Mouse (Mus musculus) colon, adult 2 months (tissue): ENCODE measurements around the gene Srek1ip1. TPM values are rescaled to one million over a fixed set of nuclear protein-coding genes. Genes with fewer than 3 reads are reported as not detected.

ENCODE experiments used
- polyA plus RNA-seq: library from polyadenylated mRNA; depleted of rRNA; stranded (reverse); fragments of >200 nt; gene quantifications from 2 replicates; pipeline ENCODE4 v1.2.3, GENCODE M21; 2012; rRNA removed

The Srek1ip1 gene
- 5.0 and 5.9 TPM in 2 replicates for polyA plus RNA-seq

GRCm38 (mm10) chr13:104792184-104792583, at the start of gene Srek1ip1:
Gene Srek1ip1 (plus strand): TSS chr13:104792484.

GRCm38 (mm10) chr13:104816635-104817571, 24.6 kb downstream of the Srek1ip1 start, which contains the start of gene Cwc27:
Gene Cwc27 (minus strand): TSS chr13:104817142.

GRCm38 (mm10) chr13:104863127-104863979, 71.1 kb downstream of the Srek1ip1 start, which contains the start of gene Shisal2b:
Gene Shisal2b (minus strand): TSS chr13:104863893.

Other genes starting within 250 kb of the Srek1ip1 start
- 0.54 and 0.57 TPM in 2 replicates for gene Cwc27, start 24.7 kb downstream of the Srek1ip1 start, polyA plus RNA-seq
- not detected in 2 replicates for gene Shisal2b, start 71.4 kb downstream of the Srek1ip1 start, polyA plus RNA-seq